Mouse (Mus musculus) kidney, postnatal 10 days (tissue): Measurements from ENCODE around the gene Dner.

ENCODE experiments used
- DNase-seq: peaks from one replicate; pipeline ENCODE4 v3.0.0; 2021; ENCODE audit warnings: mixed read lengths

Gene Dner

DNA sequence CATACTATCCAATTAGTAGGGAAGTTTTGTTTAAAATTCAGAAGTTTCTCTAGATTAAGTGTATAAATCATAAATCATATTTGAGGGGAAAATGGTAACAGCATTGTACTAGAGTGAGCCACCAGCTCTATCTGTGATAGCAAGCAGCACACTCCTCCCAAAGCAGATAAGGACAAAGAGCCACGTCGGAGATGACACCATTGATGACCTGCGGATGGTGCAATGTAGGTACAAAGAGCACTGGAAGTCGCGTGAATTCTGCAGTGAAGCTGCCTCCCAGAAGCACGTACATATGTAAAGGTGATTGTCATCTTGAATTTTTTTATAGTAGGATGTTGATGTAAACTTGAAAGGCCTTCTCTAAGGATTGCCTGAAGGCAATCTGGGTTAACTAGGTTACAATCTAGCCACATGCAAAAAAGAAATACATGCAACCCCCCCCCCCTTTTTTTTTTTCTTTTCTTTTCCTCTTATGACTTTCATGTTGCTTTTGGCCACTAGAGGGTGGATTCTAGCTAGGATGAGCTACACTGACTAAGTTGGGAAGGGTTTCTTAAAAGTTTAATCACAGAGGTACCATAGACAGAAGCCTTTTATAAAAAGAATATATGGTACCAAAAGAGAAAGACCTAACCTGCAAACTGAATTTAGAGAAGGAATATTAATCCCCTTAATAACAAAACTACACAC lies 262.6 kb downstream of the Dner start:
- no peak for DNase-seq

- DNase-seq: no peak
Observed at GRCm38 (mm10) chr1:84432311-84432710, 263.7 kb downstream of the Dner start.

GRCm38 (mm10) chr1:84428331-84428730 lies 267.7 kb downstream of the Dner start:
- DNase-seq: no peak

DNA sequence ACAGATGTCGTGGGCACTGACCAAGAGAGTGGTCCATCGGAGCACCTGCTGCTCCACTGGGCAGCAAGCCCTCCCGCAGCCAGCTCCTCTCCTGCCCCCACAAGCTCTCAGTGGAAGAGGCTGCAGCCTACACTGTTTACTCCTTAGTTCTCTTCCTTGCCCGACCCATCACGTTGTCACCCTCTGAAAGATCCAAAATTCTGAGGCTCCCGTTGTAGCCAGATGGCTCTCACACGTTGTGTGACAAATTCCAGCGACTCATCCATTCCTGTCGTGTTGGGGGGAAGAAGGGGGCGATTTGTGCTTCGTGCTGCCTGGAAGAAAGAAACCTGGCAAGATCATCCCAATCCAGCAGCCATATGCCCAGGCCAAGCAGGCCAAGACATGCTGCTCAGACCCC lies 268.3 kb downstream of the Dner start:
- no peak for DNase-seq

- DNase-seq: no peak
Observed at GRCm38 (mm10) chr1:84426679-84427078, 269.3 kb downstream of the Dner start.

DNA sequence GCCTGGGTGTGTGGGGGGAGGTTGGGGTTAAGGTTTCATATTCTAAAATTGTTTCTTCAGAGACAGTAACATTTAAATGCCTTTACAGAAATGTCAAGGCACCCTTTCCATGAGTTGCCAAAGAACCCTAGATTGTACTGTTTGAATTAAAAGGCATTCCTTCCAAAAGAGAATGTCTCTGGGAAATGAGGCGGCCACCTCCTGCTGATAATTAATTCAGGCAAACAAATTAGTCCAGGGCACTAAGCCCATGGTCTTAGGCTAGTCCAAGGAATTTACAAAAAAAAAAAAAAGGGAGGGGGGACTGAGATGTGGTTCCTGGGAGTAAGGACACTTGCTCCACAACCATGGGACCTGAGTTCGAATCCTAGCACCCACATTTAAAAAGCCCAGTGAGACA lies 273.1 kb downstream of the Dner start:
- no peak for DNase-seq

GRCm38 (mm10) chr1:84421845-84422244 lies 274.2 kb downstream of the Dner start:
- DNase-seq: no peak

DNA sequence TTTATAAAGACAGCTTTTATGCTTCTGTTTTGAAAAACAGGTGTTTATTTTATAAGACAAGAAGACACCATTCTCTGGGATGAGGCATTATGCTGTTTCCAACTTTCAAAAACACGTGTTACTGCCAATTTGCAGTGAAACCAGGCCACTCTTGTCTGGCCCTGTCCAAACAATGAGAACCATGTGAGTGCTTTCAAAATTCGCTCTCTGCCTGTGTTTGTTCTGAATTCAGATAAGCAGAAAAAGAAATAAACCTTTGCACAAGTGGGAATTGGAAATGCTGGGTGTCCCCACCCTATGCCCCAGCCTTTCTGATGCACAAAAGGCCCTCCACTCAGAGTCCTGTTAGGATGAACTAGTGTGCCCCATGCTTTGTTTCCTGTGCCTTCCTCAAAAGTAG lies 276.6 kb downstream of the Dner start:
- DNase-seq: no peak

- DNase-seq: no peak
Observed at GRCm38 (mm10) chr1:84418511-84418910, 277.5 kb downstream of the Dner start.

DNA sequence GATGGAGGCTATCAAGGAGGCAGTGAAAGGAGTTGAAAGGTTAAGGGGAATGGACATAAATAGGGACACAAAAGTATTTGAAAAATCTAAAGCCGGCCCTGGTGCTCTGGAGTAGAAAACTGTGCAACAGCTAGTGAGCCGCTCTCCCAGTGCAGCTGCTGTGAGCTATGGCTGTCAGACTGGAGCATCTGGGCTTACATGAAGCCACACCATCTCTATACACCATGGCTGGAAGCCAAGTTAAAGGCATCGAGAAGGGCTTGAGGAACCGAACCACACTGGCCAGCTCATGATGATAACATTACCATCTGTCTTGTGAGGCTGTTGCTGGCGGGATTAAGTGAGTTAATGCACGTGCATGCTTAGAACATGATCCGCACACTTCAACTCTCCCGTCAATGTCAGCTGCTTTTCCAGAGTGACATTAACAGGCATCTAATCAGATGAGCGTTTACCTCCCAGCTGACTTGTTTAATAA lies 278.2 kb downstream of the Dner start:
- peak; percentile 62 for DNase-seq

DNA sequence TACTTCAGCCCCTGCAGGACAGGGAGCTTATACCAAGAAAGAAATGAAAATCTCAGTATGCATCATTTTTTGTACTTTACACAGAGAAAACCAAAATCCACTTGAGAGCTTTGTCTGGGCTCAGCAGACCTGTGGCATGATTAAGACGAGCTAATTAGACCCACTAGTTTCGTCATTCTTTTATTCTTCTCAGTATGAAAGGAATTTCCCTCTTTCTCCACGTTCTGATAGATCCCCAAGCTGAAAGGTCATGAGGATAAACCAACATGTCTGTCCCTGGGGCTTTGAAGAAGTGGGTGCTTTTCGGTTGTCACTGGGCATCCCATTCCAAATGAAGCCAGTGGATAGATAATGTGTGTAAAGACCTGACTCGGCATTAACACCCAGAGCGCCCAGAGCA lies 278.7 kb downstream of the Dner start:
- no peak for DNase-seq

GRCm38 (mm10) chr1:84414464-84414863 lies 281.6 kb downstream of the Dner start:
- DNase-seq: no peak

DNA sequence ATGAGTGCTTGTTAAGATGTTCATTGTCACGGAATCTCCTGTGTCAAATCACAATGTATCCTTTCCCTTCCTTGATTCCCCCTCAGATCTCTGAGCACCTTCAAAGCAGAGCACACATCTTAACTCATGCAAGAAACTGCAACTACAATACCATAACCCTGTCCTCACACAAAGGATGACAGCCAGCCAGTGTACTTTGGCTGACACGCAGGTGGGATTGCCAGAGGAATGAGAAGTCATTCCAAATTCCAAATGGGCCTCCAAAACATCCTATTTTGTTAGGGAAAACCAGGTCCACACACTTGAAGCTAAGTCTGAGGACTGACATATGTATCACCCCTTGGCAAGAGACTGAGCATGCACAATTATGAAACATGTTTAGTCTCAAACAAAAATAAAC lies 286.5 kb downstream of the Dner start:
- no peak for DNase-seq

GRCm38 (mm10) chr1:84408873-84409272 lies 287.1 kb downstream of the Dner start:
- no peak for DNase-seq

- peak; percentile 56 for DNase-seq
Observed at GRCm38 (mm10) chr1:84406891-84407290, 289.1 kb downstream of the Dner start.

- no peak for DNase-seq
Observed at GRCm38 (mm10) chr1:84405551-84406290, 290.3 kb downstream of the Dner start.

DNA sequence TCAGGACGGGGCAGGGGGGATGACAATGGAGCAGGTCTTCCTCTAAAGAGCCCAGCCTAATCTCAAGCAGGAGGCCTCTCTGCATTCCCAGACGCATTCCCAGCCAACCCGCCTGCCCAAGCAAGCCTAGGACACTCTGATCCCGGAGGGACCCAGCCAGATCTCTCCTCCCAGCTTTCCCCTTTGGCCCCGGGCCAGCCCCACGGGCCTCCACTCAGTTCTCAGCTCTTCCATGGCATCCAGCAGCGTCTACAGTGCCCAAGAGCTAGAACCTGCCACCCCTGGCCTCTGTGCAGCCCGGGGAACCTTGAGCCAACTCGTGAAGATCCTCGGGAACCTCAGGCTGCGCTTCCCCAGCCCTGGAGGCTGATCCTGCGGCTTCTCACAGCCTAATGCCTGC lies 291.1 kb downstream of the Dner start:
- DNase-seq: no peak

DNA sequence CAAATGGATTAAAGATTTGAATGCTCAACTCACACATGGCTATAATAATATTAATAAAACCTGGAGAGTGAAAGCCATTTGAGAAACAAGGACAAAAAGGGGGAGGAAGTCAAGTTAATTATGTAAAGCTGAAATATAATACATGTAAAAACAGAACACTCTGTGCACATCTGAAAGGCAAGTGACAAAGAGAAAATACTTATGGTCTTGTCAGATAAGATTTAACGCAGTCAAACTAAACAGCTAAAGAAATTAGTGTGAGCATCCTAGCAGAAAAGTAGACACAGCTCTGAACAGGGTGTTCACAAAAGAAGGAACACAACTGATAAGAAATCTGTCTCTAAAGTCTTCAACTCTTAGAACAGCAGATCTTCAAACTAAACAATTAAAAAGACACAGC lies 293.9 kb downstream of the Dner start:
- DNase-seq: no peak

DNA sequence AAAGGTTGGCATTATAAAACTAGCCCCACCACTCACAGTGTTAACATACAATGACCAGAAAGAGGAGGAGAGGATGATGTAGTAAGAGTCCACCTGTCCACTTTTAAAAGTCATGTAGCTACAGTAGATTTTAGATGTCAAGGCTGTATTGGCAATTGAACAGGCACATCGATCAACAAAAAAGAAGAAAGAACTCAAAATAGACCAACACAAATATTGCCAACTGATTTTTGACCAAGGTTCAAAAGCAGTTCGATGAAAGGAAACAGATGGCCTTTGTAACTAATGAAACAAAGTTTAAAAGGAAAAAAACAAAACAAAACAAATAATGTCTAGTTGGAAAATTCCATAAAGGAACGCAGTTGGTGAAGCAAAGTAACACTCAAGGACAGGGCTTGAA lies 296.4 kb downstream of the Dner start:
- DNase-seq: no peak

GRCm38 (mm10) chr1:84399118-84399517 lies 296.9 kb downstream of the Dner start:
- peak; percentile 13 for DNase-seq

- DNase-seq: no peak
Observed at GRCm38 (mm10) chr1:84396787-84397186, 299.2 kb downstream of the Dner start.

DNA sequence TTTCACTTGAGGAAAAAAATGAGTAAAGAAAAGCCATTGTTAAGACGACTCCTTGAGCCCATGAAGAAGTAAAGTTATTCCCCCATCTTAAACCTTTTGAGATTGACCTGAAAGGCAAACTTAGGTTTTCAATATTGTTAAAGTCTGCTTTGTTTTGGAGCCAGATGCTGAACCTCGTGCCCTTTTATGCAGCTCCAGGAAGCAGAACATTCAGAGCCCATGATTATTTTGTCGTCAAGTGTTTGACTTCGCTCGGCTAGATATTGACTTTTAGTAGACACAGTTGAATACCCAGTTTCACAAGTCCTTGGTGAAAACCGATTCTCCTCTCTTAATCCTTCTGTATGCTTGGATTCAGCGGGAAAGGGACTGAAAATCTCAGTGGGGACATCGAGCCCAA lies 300.1 kb downstream of the Dner start:
- DNase-seq: no peak

GRCm38 (mm10) chr1:84390961-84391360 lies 305.1 kb downstream of the Dner start:
- DNase-seq: no peak

GRCm38 (mm10) chr1:84387616-84388015 lies 308.4 kb downstream of the Dner start:
- no peak for DNase-seq
